Mouse (Mus musculus): ENCODE data around the gene Klk1b24. TPM values are rescaled to one million over a fixed set of nuclear protein-coding genes. Genes with fewer than 3 reads are reported as not detected.
"Not testable (repeated sequence)": the region's sequence is repeated elsewhere in the genome, so short reads cannot be mapped to it uniquely, and the experiment has no call there.

The Klk1b24 gene
- not detected for total RNA-seq (2021)
- long read RNA-seq: 0 reads

DNA sequence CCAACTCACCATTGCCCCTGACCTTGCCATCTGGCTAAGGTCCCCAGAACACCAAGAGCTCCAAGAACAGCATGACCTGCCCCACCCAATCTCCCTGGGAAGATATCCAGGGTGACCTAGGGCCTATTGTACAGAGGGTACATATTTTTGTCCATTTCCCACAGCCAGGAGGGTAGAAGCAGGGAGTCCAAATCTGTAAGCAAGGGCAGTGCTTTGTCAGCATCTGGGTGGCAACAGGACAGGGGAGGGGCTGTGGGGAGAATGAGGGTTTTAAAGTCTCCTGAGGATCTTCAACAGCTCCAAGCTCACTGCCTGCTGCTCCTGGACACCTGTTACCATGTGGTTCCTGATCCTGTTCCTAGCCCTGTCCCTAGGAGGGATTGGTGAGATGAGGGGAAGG is at the start of gene Klk1b24:
TSS of gene Klk1b24 (plus strand) at position 301 of the 400 bp plus-strand sequence.
- not testable (repeated sequence) for DNase-seq (ENCODE audit: low spot score in 2 of 2)

DNA sequence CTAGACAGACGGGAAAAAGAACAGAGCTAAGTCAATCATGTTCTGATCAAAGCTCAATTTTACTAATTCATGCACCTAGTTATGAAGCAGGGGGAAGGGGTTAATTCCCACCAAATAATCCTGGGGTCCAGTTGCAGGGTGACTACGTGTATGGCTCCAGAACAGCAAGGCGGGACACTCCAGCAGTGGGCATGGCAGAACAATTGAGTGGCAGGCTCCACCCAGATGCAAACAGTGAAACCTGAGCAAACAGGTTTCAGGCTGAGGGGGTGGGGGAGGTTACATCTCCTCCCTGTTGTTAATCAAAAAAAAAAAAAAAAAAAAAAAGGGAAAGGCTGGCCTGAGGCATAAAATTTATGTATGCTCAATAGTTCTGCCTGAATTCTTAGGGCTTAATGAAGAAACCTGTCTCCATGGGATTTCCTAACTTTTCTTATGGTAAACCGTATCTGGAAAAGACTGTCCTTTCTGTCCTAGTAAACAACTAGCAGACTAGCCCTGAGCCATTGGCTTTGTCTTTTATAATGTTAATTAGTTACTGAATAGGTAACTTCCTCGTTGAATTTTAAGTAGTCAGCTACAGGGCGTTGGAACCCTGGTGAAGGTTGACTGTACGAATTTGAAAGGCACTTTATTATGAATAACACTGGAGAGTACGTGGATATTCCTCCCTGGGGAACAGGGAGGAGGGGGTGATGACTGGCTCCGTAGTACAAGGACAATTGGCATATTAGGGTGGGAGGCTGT is 8.6 kb upstream of the Klk1b24 start:
- DNase-seq (ENCODE audit: low spot score in 2 of 2): no peak

DNA sequence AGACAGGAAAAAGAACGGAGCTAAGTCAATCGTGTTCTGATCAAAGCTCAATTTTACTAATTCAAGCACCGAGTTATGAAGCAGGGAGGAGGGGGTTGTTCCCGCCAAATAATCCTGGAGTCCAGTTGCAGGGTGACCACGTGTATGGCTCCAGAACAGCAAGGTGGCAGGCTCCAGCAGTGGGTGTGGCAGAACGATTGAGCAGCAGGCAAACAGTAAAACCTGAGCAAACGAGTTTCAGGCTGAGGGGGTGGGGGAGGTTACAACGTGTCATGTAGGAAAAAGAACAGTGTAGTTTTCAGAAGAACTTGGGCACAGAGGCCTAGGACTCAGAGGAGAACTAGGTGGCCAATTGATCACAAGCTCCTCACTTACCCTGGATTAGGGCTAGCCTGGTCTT is 1.5 kb upstream of the Klk1b24 start:
- not testable (repeated sequence) for DNase-seq (ENCODE audit: low spot score in 2 of 2)

DNA sequence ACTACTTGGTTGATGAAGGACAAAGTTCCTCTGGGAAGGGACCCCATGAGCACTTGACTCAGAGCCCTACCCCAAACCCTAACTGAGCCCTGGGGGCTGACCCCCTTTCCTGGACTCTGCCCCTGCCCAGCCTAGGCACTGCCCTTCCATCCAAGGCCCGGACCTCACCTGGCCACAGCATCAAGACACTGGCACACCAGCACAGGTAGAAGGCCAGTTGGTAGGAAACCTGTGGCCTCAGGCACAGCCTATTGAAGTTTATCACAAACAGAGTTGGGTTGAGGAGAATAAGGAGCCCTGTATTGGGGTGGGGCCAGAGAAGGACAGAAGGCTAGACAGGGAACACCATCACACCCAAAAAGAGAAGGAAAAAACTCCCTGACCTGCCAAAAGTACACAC is 5.4 kb downstream of the Klk1b24 start:
- not testable (repeated sequence) for DNase-seq (ENCODE audit: low spot score in 2 of 2)

DNA sequence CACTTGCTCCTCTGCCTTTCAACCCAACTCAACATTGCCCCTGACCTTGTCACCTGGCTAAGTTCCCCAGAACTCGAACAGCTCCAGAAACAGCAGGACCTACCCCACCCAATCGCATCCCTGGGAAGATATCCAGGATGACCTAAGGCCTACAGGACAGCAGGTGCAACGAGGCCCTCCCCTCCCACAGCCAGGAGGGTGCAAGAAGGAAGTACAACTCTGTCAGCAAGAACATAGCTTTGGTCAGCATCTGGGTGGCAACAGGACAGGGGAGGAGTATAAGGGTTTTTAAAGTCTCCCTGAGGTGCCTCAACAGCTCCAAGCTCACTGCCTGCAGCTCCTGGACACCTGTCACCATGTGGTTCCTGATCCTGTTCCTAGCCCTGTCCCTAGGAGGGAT is 9.9 kb downstream of the Klk1b24 start, which contains the start of gene Klk1b3:
TSS of gene Klk1b3 (plus strand) at position 301 of the 400 bp plus-strand sequence.
- DNase-seq (ENCODE audit: low spot score in 2 of 2): no peak

DNA sequence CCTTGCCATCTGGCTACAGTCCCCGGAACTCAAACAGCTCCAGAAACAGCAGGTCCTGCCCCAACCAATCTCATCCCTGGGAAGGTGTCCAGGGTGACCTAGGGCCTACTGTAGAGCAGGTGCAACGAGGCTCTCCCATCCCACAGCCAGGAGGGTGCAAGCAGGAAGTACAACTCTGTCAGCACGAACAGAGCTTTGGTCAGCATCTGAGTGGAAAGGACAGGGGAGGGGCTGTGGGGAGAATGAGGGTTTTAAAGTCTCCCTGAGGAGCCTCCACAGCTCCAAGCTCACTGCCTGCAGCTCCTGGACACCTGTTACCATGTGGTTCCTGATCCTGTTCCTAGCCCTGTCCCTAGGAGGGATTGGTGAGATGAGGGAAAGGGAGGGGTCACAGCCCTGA is 19.1 kb downstream of the Klk1b24 start, which contains the start of gene Klk1b4:
TSS of gene Klk1b4 (plus strand) at position 301 of the 400 bp plus-strand sequence.
- DNase-seq (ENCODE audit: low spot score in 2 of 2): not testable (repeated sequence)

DNA sequence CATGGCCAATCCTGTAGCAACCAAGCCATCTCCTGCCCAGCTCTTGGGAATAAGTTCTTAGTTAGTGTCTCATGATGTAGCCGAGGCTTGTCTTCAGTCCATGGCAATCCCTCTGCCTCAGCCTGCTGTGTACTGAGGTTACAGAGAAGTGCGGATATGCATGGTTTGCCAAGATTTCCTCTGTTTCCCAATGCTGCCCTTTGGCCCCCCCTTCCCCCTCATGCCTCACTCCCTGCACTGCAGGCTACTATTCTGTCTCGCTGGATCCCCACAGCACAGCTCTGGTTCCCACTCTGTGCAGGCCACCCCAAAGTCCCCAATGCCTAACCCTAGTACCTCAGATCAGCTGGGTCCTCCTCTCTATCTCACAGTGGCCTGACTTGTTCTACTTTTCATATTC is 20.3 kb downstream of the Klk1b24 start:
- DNase-seq (ENCODE audit: low spot score in 2 of 2): no peak

DNA sequence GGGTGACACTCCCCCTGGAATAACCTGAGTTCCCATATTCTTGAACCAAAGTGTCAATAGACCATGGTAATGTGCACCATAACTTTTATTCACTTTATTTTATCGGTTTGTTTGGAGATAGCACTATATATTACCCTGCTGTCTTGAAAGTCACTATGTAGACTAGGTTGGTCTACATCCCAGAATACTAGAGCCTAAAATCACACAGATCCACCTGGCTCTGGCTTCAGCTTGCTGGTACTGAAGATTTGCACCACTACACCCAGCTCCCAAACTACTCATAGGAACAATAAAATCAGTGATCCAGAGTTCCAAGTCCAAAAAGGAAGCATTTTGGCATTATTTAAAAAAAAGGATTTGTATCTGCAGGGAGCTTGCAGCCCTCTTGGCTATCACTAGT is 27.6 kb downstream of the Klk1b24 start, which contains the start of gene Klk1b5:
TSS of gene Klk1b5 (plus strand) at position 301 of the 400 bp plus-strand sequence.
- no peak for DNase-seq (ENCODE audit: low spot score in 2 of 2)

DNA sequence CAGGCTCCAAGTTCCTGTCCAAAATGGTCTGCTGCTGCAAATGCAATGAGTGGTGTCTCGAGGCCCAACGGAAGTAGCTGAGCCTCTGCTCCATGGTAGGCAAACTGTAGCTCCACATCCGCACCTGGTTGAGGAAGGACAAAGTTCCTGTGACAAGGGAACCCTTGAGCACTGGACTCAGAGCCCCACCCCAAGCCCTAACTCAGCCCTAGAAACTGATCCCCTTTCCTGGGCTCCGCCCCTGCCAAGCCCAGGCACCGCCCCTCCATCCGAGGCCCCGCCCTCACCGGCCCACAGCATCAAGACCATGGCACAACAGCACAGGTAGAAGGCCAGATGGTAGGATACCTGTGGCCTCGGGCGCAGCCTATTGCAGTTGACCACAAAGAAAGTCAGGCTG is 33.6 kb downstream of the Klk1b24 start:
- not testable (repeated sequence) for DNase-seq (ENCODE audit: low spot score in 2 of 2)

DNA sequence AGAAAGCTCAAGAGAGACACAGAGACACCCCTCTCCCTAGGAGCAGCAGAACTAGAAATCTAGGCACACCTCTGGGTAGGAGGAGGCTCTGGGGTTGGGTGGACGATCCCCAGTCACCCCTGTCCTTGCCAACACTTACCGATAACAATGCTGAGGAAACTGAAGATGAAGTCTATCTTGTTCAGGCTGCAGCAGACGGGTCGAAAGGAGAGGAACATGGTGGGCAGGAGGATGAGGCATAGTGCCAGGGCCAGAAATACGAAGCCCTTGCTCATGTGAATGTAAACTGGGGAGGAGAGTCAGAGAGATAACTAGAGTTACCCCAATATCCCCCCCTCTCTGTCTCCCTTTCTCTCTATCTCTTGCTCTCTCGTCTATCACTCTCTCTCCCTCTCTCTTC is 34.3 kb downstream of the Klk1b24 start:
- not testable (repeated sequence) for DNase-seq (ENCODE audit: low spot score in 2 of 2)

DNA sequence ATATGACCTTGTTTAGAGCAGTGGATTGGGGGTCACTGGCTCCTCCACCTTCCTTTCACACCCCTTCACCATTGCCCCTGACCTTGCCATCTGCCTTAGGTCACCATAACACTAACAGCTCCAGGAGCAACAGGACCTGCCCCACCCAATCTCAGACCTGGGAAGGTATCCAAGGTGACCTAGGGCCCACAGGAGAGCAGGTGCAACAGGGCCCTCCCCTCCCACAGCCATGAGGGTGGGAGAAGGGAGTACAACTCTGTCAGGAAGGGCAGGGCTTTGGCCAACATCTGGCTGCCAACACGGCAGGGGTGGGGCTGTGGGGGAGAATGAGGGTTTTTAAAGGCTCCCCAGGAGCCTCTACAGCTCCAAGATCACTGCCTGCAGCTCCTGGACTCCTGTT is 37.0 kb downstream of the Klk1b24 start, which contains the start of gene Klk1:
TSS of gene Klk1 (plus strand) at position 285 of the 400 bp plus-strand sequence.
- no peak for DNase-seq (ENCODE audit: low spot score in 2 of 2)

DNA sequence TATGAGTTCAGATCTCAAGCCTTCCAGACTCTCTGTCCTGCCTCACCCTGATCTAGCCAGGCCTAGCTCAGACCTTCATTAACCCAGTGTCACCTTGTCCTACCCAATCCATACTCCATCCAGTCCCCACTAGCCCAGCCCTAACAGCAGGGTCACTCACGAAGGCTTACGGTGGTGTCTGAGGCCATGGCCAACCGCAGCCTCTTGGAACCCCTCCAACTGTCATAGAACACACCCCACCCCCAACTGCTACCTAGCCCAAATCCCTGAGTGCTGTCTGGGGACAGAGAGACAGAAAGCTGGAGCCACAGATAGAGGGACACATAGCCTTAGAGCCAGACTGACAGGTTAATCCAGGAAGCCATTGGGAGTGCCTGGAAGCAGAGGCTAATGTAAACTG is 47.9 kb downstream of the Klk1b24 start, which contains the start of gene Gm36864:
TSS of gene Gm36864 (plus strand) at position 269 of the 400 bp plus-strand sequence.
- no peak for DNase-seq (ENCODE audit: low spot score in 2 of 2)

DNA sequence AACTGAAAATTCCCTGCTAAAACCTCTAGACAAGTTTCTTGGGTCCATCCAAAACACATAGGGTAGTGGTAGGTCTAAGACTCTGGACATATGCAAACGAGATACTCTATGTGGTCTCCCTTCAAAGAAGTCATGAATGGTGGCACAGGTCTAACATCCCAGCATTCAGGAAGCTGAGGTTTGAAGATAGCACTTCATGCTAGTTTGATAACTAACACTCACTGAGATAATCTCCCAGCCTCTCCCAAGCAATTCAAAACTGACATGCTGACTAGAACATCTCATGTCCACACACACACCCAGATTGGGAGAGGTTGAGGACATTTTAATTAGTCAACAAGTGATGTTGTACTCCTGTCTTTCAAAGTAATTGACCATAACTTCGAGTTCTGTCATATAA is 51.9 kb downstream of the Klk1b24 start:
- DNase-seq (ENCODE audit: low spot score in 2 of 2): no peak

DNA sequence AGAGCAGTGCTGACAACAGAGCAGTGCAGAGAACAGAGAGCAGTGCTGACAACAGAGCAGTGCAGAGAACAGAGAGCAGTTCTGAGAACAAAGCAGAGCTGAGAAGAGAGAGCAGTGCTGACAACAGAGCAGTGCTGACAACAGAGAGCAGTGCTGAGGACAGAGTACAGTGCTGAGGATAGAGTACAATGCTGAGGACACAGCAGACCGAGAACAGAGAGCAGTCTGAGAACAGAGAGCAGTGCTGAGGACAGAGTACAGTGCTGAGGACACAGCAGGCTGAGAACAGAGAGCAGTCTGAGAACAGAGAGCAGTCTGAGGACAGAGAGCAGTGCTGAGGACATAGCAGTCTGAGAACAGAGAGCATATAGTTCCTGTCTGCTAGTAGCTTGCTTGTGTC is 52.7 kb downstream of the Klk1b24 start:
- no peak for DNase-seq (ENCODE audit: low spot score in 2 of 2)

DNA sequence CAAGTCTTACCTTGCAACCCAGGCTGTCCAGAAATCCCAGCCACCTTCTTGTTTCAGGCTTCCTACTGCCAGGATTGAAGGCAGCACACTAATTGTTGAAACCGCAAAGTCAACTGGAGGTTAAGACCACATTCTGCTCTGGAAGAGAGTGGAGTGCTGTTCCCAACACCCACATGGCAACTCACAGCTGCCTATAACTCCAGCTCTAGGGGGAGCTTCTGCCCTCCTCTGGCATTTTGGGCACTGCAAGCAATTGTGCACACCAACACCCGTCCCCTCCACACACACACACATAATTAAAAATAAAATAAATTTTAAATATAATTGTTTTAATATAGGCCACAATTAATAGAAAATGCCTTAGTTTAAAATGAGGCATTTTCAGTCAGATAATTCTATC is 53.1 kb downstream of the Klk1b24 start:
- DNase-seq (ENCODE audit: low spot score in 2 of 2): no peak

Other genes starting within 250 kb of the Klk1b24 start
- gene Klk1b8, start 237.6 kb upstream of the Klk1b24 start, total RNA-seq (2021): not detected
- not detected for gene Klk1b1, start 221.5 kb upstream of the Klk1b24 start, total RNA-seq (2021)
- not detected for gene Klk1b9, start 212.2 kb upstream of the Klk1b24 start, total RNA-seq (2021)
- gene Klk1b11, start 192.4 kb upstream of the Klk1b24 start, total RNA-seq (2021): not detected
- not detected for gene Klk1b26, start 176.1 kb upstream of the Klk1b24 start, total RNA-seq (2021)
- gene Klk1b27, start 135.9 kb upstream of the Klk1b24 start, total RNA-seq (2021): not detected
- gene Klk1b21, start 85.9 kb upstream of the Klk1b24 start, total RNA-seq (2021): not detected
- not detected for gene Klk1b22, start 75.6 kb upstream of the Klk1b24 start, total RNA-seq (2021)
- gene Klk1b16, start 51.5 kb upstream of the Klk1b24 start, total RNA-seq (2021): not detected
- not detected for gene Klk1b3, start 10.0 kb downstream of the Klk1b24 start, total RNA-seq (2021)
- gene Klk1b4, start 19.2 kb downstream of the Klk1b24 start, total RNA-seq (2021): not detected
- not detected for gene Klk1b5, start 27.7 kb downstream of the Klk1b24 start, total RNA-seq (2021)
- not detected for gene Klk1, start 37.1 kb downstream of the Klk1b24 start, total RNA-seq (2021)
- not detected for gene Gm36864, start 47.9 kb downstream of the Klk1b24 start, total RNA-seq (2021)
- gene 1700028J19Rik, start 58.5 kb downstream of the Klk1b24 start, total RNA-seq (2021): under 1 TPM; 0.62 to 0.84 TPM
- gene 2410002F23Rik, start 58.5 kb downstream of the Klk1b24 start, total RNA-seq (2021): 10 to 100 TPM; 78.3 to 89.3 TPM
- gene Acp4, start 69.1 kb downstream of the Klk1b24 start, total RNA-seq (2021): not detected
- gene Gm15517, start 73.2 kb downstream of the Klk1b24 start, total RNA-seq (2021): not detected
- 1 to 10 TPM; 3.3 to 3.6 TPM for gene Clec11a, start 118.7 kb downstream of the Klk1b24 start, total RNA-seq (2021)
- 100 to 1,000 TPM; 626 to 653 TPM for gene Shank1, start 122.0 kb downstream of the Klk1b24 start, total RNA-seq (2021)
- 10 to 100 TPM; 85.4 to 87.4 TPM for gene Syt3, start 195.9 kb downstream of the Klk1b24 start, total RNA-seq (2021)
- 1 to 10 TPM; 2.1 to 4.5 TPM for gene 1700008O03Rik, start 197.6 kb downstream of the Klk1b24 start, total RNA-seq (2021)
- gene Lrrc4b, start 240.8 kb downstream of the Klk1b24 start, total RNA-seq (2021): 100 to 1,000 TPM; 336 to 349 TPM

Data from layer of hippocampus, adult 18-20 months (tissue).